Mouse (Mus musculus): ENCODE measurements at regions not wholly inside any gene's neighbourhood (a gene's known extent, or its start where the extent isn't known, plus 50 kb on each side); places are given as distances from the start of the nearest gene placed in this dataset.

GRCm38 (mm10) chr19:15820020-15820419 lies 127.1 kb downstream of the Psat1 start:
- TF ChIP-seq CTCF (IDR thresholded peaks at IDR 0.05; ENCODE audit: low read depth, low read length) = no peak
- no peak for TF ChIP-seq POLR2A (IDR thresholded peaks at IDR 0.05; ENCODE audit: borderline replicate concordance, low read depth, low read length)
